Mouse (Mus musculus) gastrocnemius, adult 2 months (tissue): Measurements from ENCODE around the gene Suz12. TPM values are rescaled to one million over a fixed set of nuclear protein-coding genes. Genes with fewer than 3 reads are reported as not detected.
A peak's percentile ranks its signal among the peaks of the same experiment; 100 is the strongest.
"Not testable (repeated sequence)": the region's sequence is repeated elsewhere in the genome, so short reads cannot be mapped to it uniquely, and the experiment has no call there.

Experiments used
- DNase-seq: peaks from one replicate; pipeline ENCODE4 v3.0.0; 2022
- H3K27ac ChIP-seq: fragments of 200-600 bp; 2 replicates; pipeline ENCODE4 v1.8.1; 2022; ENCODE audit warnings: mild to moderate bottlenecking
- H3K4me3 ChIP-seq: fragments of 200-600 bp; 2 replicates; pipeline ENCODE4 v1.8.1; 2022; ENCODE audit warnings: mild to moderate bottlenecking, moderate library complexity
- CTCF ChIP-seq: fragments of 200-600 bp; IDR thresholded peaks from 2 replicates; pipeline ENCODE4 v1.8.1; 2022; ENCODE audit warnings: antibody characterized with exemption, mild to moderate bottlenecking, moderate library complexity
- intact Hi-C: fragments of 180-260 bp; cut with DNase I; formaldehyde crosslinking; loops from one replicate; pipeline ENCODE4 v1.15.1; 2025
- total RNA-seq, 2 experiments: library from RNA; stranded (reverse); gene quantifications; 2 replicates each; pipeline ENCODE4 v1.2.3; 2021

Gene Suz12
- total RNA-seq, 2 experiments from 2014 or later, result 18.6 to 24.2 TPM

DNA sequence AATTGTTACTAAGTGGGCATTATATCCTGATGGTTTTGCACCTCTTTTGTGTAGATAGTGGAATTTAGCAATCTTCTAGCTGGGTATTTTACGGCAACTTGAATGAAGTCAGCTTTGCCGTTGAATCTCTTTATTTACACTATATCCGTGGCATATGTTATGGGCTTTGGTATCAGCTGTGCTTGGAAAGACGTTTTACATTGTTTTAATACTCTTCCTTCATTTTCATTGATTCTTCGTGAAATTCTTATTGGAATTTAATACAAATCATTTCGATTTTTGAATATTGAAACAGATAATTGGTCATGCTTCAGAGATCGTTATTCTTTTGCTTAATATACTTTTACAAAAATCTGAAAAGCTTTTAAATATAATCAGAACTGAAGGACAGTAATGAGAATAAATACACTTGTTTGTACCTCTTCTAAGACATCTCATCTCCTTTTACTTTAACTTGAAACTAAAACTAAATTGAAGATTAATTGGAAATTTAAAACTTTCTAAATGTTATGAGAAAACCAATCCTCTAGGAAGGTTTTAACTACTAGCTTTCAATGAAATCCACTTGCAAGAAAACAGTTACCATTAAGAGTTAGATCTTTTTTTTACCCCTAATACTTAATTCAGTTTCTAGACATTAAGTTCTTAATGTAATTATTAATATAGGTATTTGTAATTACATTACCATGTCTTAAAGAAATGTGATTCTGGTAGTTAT, 1.5 kb downstream of the Suz12 start:
- TF ChIP-seq CTCF, result no peak
- peak overlapping the region; percentile 95; the same call in 1 of the 2 replicates for H3K27ac ChIP-seq
- peak overlapping the region; percentile 84 for H3K4me3 ChIP-seq
- intact Hi-C loops, result no loop called here
- DNase-seq, result no peak

DNA sequence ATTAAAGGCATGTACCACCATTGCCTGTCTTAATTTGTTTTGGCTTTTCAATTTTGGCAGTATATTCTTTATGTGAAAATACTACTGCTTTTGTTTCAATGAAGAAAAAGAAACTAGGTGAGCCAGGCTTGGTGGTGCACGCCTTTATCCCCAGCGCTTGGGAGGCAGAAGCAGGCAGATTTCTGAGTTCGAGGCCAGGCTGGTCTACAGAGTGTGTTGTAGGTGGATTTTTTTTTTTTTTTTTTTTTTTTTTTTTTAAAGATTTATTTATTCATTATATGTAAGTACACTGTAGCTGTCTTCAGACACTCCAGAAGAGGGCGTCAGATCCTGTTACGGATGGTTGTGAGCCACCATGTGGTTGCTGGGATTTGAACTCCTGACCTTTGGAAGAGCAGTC, 23.6 kb downstream of the Suz12 start:
- H3K4me3 ChIP-seq, H3K27ac ChIP-seq, intact Hi-C loops, DNase-seq: not testable (repeated sequence)

DNA sequence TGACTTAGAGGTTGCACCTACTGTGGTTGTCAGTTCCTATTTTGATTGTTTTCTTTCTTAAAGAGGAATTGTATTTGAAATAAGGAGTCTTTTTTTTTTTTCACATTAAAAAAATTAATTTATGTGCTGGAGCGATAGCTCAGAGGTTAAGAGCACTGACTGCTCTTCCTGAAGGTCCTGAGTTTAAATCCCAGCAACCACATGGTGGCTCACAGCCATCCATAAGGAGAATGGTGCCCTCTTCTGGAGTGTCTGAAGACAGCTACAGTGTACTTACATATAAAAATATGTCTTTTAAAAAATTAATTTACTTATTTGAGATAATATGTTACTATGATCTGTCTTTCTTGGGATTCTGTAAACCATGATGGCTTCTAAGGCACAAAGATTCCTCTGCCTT, 26.9 kb downstream of the Suz12 start:
- H3K4me3 ChIP-seq, result no peak overlapping the region
- no peak overlapping the region for H3K27ac ChIP-seq
- intact Hi-C loops, result no loop called here
- DNase-seq, result no peak
- TF ChIP-seq CTCF, result peak; percentile 24; the same call in 1 of the 2 replicates

DNA sequence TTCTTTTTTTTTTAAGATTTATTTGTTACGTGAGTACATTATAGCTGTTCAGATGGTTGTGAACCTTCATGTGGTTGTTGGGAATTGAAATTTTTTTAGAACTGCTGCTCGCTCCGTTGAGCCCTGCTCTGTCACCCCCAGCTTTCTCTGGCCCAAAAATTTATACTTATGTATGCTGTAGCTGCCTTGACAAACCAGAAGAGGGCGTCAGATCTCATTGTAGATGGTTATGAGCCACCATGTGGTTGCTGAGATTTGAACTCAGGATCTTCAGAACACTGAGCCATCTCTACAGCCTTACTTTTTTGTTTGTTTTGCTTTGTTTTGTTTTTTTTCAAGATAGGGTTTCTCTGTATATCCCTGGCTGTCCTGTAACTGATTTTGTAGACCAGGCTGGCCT, 28.4 kb downstream of the Suz12 start:
- intact Hi-C loops, result no loop called here
- DNase-seq, result no peak
- H3K4me3 ChIP-seq, result no peak overlapping the region
- TF ChIP-seq CTCF, result no peak
- H3K27ac ChIP-seq, result no peak overlapping the region

DNA sequence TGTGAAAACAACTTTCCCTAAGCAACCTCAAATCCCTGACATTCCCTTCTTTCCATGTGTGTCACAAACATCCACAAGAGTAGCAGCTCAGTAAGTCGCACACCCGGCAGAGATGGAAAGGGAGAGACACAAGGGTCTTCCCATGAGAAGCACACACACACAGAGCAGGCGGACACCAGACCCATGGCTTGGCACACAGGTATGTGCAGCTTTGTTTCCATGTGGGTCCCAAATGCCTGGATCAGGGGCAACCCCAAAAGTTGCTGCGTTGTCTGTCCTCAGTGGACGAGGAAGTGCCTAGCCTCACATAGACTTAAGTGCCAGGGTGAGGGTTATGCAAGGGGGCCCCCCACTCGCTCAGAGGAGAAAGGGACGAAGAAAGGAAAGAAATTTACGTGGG, 44.6 kb downstream of the Suz12 start:
- H3K4me3 ChIP-seq, result no peak overlapping the region
- DNase-seq, result no peak
- no peak for TF ChIP-seq CTCF
- intact Hi-C loops, result no loop called here
- H3K27ac ChIP-seq, result no peak overlapping the region

DNA sequence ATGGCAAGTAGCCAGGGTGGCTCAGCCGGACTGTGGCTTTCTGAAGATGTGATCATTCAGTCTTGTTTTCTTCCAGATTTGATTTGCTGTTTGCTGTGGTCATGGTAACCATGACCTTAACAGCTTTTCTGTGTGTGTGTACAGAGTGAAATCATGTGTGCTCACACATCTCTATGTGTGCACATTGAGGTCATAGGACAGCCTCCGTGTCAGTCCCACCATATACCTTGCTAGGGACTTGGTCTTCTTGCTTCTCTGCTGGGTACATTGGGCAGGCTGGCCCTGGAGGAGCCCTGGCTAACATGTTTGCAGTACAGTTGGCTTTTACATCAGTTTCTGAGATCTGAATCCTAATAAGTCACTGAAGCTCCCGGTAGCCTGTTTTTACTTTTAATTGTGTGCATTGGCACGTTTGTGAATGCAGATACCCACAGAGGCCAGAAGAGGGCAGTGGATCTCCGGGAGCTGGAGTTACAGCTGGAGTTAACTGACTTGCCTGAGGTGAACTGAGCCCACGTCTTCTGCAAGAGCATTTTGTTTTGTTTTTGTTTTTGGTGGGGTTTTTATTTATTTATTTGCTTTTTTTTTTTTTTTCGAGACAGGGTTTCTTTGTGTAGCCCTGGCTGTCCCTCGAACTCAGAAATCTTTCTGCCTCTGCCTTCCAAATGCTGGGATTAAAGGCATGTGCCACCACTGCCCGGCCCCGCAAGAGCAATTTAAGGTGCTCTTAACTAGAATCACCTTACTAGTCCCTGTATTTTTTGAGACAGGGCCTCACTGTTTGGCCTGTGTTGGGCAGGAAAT, 49.9 kb downstream of the Suz12 start:
- TF ChIP-seq CTCF, result peak; percentile 89
- DNase-seq, result peak; percentile 56
- no peak overlapping the region for H3K27ac ChIP-seq
- intact Hi-C loops, result loop anchor here (5.0 to 10.0 kb wide), 2 partner anchors 39 to 192 kb away; partner anchors contain the start of gene Crlf3
- H3K4me3 ChIP-seq, result no peak overlapping the region

DNA sequence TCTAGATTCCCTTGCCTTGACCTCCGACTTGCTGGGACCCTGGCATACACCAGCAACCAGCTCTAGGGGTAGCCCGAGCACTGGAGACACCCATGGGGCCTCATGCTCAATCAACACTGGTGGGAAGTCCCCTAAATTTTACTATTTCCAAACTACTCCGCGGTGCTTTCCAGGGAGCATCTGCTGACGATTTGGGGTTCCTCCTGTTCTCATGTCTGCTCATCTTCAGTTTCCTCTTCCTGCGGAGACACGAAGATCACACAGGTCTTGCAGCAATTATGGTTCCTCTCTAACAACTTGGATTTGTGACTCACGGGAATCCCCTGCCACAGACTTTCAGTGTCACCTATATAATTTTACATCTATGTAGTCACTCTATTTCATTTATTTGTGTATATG, 50.5 kb downstream of the Suz12 start:
- TF ChIP-seq CTCF, result no peak
- no peak for DNase-seq
- intact Hi-C loops, result loop anchor here (5.0 to 10.0 kb wide), 2 partner anchors 39 to 191 kb away; partner anchors contain the start of gene Crlf3
- no peak overlapping the region for H3K4me3 ChIP-seq
- no peak overlapping the region for H3K27ac ChIP-seq

DNA sequence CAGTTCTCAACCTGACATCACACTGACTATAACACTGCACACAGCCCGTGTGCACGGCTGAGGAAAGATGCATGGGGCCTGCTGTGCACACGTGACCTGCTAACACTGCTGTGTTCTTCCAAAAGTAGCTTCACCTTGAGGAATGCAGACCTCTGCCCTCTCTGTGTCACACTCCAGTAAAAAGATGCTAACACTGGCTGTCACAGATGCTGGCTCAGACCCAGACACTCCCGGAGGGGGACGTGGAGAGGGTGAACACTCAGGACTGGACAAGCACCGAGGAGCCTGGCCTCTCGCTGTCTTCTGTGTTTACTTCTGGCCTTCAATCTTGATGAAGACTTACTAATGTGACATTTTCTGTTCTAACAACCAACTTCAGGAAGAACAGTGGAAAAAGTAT, 54.0 kb downstream of the Suz12 start:
- intact Hi-C loops, result loop anchor here (10.0 kb wide), 1 partner anchor 188 kb away; no protein-coding TSS in a partner anchor
- H3K4me3 ChIP-seq, result no peak overlapping the region
- no peak for DNase-seq
- TF ChIP-seq CTCF, result no peak
- no peak overlapping the region for H3K27ac ChIP-seq

DNA sequence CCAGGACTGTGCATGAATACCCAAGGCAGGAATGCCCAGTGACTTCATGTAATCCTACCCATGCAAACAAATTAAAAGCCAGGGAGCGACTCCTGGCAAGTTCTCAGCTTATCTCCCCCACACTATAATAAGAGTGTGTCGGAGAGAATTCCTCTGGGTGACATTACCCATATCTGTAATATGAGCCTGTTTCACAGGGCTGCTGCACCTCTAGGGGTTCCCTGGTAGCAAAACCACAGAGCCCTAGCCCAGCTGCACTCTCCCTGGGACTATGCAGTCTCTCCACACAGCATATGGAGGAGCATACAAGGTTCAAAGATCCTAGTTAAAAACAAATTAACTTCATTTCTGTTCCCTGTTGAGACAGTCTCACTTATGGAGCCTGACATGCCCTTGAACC, 57.2 kb downstream of the Suz12 start:
- Histone ChIP-seq H3K27ac (no peak overlapping the region), H3K4me3 (no peak overlapping the region)
- peak; percentile 20 for DNase-seq
- no peak for TF ChIP-seq CTCF
- intact Hi-C loops, result no loop called here

DNA sequence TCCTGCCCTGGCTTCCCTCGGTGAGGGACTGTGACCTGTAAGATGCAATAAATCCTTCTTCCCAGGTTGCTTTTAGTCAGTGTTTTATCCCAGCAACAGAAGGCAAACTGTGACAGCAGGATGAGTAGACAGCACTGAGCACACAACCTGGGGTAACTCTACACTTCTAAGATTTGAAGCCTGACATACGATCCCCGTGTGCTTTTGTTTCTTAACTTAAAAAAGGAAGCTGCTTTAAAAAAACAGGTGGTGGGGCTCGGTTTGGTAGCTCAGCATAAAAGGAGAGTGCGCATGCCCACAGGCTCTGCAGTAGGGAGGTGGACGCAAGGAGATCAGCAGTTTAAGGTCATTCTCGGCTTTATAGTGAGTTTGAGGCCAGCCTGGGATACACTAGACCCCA, 59.5 kb downstream of the Suz12 start:
- Histone ChIP-seq H3K27ac (no peak overlapping the region), H3K4me3 (no peak overlapping the region)
- TF ChIP-seq CTCF, result no peak
- intact Hi-C loops, result no loop called here
- DNase-seq, result no peak

DNA sequence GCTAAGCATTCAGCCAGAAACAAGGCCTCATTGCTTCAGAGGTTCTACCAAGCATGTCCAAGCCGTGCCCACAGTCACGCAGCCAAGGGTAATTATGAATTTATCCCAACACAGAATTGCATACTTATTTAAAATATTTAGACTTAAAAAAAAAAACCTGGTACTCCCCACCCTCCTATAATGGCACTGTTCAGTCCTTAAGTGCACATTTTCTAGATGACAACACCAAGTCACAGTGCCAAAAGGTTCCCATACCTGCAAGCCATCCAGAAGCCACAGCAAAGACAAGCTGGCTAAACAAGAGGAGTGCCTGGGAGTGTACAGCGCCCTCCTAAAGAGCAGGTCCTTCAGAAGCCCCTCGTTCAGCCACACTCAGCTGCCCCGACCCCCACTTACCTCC, 60.3 kb downstream of the Suz12 start:
- intact Hi-C loops, result no loop called here

DNA sequence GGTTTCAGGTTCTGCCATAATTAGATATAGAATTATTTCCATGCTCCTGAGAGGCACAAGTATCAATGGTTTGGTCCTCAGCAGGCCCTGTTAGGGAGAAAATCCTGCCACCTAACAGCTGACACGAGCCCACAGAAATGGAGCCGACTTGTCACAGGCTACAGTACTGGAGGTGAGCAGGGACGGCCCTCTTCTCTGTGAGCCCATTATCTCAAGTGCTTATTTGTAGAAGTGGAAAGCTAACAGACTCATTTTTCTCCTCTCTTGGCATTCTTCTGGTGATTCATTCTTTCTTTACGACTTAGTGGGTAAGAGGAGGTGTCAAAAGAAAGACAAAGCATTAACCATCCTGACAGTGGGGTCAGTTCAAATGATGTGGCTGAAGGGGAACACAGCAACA, 61.8 kb downstream of the Suz12 start:
- H3K27ac ChIP-seq, result no peak overlapping the region
- intact Hi-C loops, result no loop called here
- no peak overlapping the region for H3K4me3 ChIP-seq
- no peak for TF ChIP-seq CTCF
- no peak for DNase-seq

More for the DNA sequence above, 60.3 kb downstream of the Suz12 start:
- no peak overlapping the region for H3K27ac ChIP-seq
- TF ChIP-seq CTCF, result no peak
- no peak overlapping the region for H3K4me3 ChIP-seq
- no peak for DNase-seq

DNA sequence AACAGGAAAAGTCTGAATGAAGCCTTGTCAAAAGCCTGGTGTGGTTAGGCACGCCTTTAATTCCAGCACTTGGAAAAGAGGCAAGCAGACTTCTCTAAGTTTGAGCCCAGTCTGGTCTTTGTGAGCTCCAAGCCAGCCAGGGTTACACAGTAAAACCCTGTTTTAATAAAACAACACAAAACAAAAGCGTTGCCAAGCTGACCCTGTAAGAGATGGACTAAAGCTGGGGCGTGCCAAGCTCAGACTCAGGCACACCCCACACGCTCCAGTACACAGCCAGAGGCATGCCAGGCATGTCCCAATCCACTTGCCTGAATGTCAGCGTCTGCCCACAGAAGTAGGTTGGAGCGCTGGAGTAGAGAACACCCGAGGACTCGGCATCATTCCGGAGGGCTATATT, 63.2 kb downstream of the Suz12 start:
- intact Hi-C loops, result no loop called here
- Histone ChIP-seq H3K4me3 (no peak overlapping the region), H3K27ac (no peak overlapping the region)
- TF ChIP-seq CTCF, result no peak
- DNase-seq, result no peak
